Mouse (Mus musculus) midbrain, embryonic 11.5 days (tissue): Measurements from ENCODE around the gene Twsg1. TPM values are rescaled to one million over a fixed set of nuclear protein-coding genes. Genes with fewer than 3 reads are reported as not detected.
"Not testable (repeated sequence)": the region's sequence is repeated elsewhere in the genome, so short reads cannot be mapped to it uniquely, and the experiment has no call there.

Source experiments
- ATAC-seq: fragments of 200-750 bp; cut with Nextera tagmentation; 2 replicates; pipeline ENCODE4 v1.8.0; 2017; ENCODE audit warnings: moderate TSS enrichment, moderate library complexity; ENCODE audit not compliant: low FRiP score
- DNase-seq: peaks from one replicate; pipeline ENCODE4 v3.0.0; 2015; ENCODE audit warnings: low spot score; ENCODE audit errors: missing footprints
- H3K27ac ChIP-seq: fragments of 300-500 bp; sonication (generic); 2 replicates; pipeline ENCODE4 v1.5.1; 2014; ENCODE audit warnings: low read depth, low read length
- H3K27me3 ChIP-seq: fragments of 300-500 bp; sonication (generic); 2 replicates; pipeline ENCODE4 v1.6.1; 2014; ENCODE audit warnings: mild to moderate bottlenecking, low read length, moderate library complexity, mixed read lengths; ENCODE audit not compliant: control insufficient read depth, insufficient read depth
- H3K36me3 ChIP-seq: fragments of 300-500 bp; sonication (generic); 2 replicates; pipeline ENCODE4 v1.6.1; 2014; ENCODE audit warnings: mild to moderate bottlenecking, low read length, moderate library complexity, mixed read lengths; ENCODE audit not compliant: control insufficient read depth, insufficient read depth
- H3K4me1 ChIP-seq: fragments of 300-500 bp; sonication (generic); 2 replicates; pipeline ENCODE4 v1.6.1; 2014; ENCODE audit warnings: low read length; ENCODE audit not compliant: control insufficient read depth, insufficient read depth
- H3K4me2 ChIP-seq: fragments of 300-500 bp; sonication (generic); 2 replicates; pipeline ENCODE4 v1.6.1; 2014; ENCODE audit warnings: mild to moderate bottlenecking, moderate library complexity
- H3K4me3 ChIP-seq: fragments of 300-500 bp; sonication (generic); 2 replicates; pipeline ENCODE4 v1.5.1; 2014; ENCODE audit warnings: low read depth, low read length
- H3K9ac ChIP-seq: fragments of 300-500 bp; sonication (generic); 2 replicates; pipeline ENCODE4 v1.6.1; 2014; ENCODE audit warnings: low read length
- H3K9me3 ChIP-seq: fragments of 300-500 bp; sonication (generic); 2 replicates; pipeline ENCODE4 v1.6.1; 2016; ENCODE audit warnings: low read length; ENCODE audit not compliant: control insufficient read depth
- WGBS: fragments of 180-500 bp; shearing (Covaris S2); extraction: QIAGEN DNeasy Blood & Tissue Kit; methylation state at CpG from one replicate; pipeline ENCODE4 v1.1.7; 2014; 5-methylcytosine and 5-hydroxymethylcytosine counted together
- polyA plus RNA-seq: library from polyadenylated mRNA; unstranded; fragments of >200 nt; fragmentation: Nextera tagmentation; extraction: Ambion mirVana; gene quantifications from 2 replicates; pipeline ENCODE4 v1.2.1, GENCODE M21; 2014

Twsg1 gene
- polyA plus RNA-seq = 105 and 115 TPM in 2 replicates

- H3K4me3 ChIP-seq = peak within 1 kb of the TSS; percentile 92
- peak within 1 kb of the TSS; percentile 60 for H3K4me2 ChIP-seq
- H3K27me3 ChIP-seq = no peaks in the 10 kb centered on the region
- no peaks in the 10 kb centered on the region for H3K9me3 ChIP-seq
- peaks cover 5% of the 10 kb centered on the region; the same call in 1 of the 2 replicates for H3K4me1 ChIP-seq
- peaks cover 5% of the 10 kb centered on the region; the same call in 1 of the 2 replicates for H3K36me3 ChIP-seq
- H3K9ac ChIP-seq = peak within 1 kb of the TSS; percentile 96
- DNase-seq = peak; percentile 98
- peak; percentile 99 for ATAC-seq
- H3K27ac ChIP-seq = peak within 1 kb of the TSS; percentile 79; the same call in 1 of the 2 replicates
- under 1% methylated on average over 81 of the region's 87 CpGs for WGBS
Observed at GRCm38 (mm10) chr17:65950622-65951404, at the start of gene Twsg1. Gene Twsg1, minus strand, starts transcription at chr17:65951226.

GRCm38 (mm10) chr17:65988151-65988820 is 37.3 kb upstream of the Twsg1 start:
- no peak for ATAC-seq
- H3K4me3 ChIP-seq = no peak overlapping the region
- no peaks in the 10 kb centered on the region for H3K36me3 ChIP-seq
- no peak overlapping the region for H3K4me2 ChIP-seq
- H3K9ac ChIP-seq = no peak overlapping the region
- H3K27ac ChIP-seq = no peak overlapping the region
- no peak for DNase-seq
- H3K27me3 ChIP-seq = no peaks in the 10 kb centered on the region
- WGBS = 82% methylated on average over 3 of the region's 3 CpGs
- no peaks in the 10 kb centered on the region for H3K4me1 ChIP-seq
- no peaks in the 10 kb centered on the region for H3K9me3 ChIP-seq

- not testable (repeated sequence) for H3K4me2 ChIP-seq, H3K4me1 ChIP-seq, H3K27me3 ChIP-seq, H3K4me3 ChIP-seq, H3K36me3 ChIP-seq, H3K9me3 ChIP-seq, H3K27ac ChIP-seq, ATAC-seq, H3K9ac ChIP-seq, DNase-seq
Observed at GRCm38 (mm10) chr17:65976720-65977119, 25.7 kb upstream of the Twsg1 start.

GRCm38 (mm10) chr17:65967751-65968150 is 16.7 kb upstream of the Twsg1 start:
- Histone ChIP-seq H3K36me3 (no peaks in the 10 kb centered on the region), H3K27me3 (no peaks in the 10 kb centered on the region), H3K9me3 (no peaks in the 10 kb centered on the region), H3K4me1 (no peaks in the 10 kb centered on the region), H3K27ac (no peak overlapping the region), H3K4me3 (no peak overlapping the region), H3K4me2 (no peak overlapping the region), H3K9ac (no peak overlapping the region)
- no peak for ATAC-seq
- DNase-seq = no peak
- WGBS = 69% methylated on average over 11 of the region's 11 CpGs

GRCm38 (mm10) chr17:65962263-65962662 is 11.2 kb upstream of the Twsg1 start:
- Histone ChIP-seq H3K27ac (no peak overlapping the region), H3K9me3 (no peaks in the 10 kb centered on the region), H3K4me2 (no peak overlapping the region), H3K36me3 (no peaks in the 10 kb centered on the region), H3K9ac (no peak overlapping the region), H3K27me3 (no peaks in the 10 kb centered on the region), H3K4me3 (no peak overlapping the region), H3K4me1 (no peaks in the 10 kb centered on the region)
- ATAC-seq = no peak
- no peak for DNase-seq
- WGBS = 96% methylated on average over 2 of the region's 2 CpGs

GRCm38 (mm10) chr17:65961606-65962136 is 10.6 kb upstream of the Twsg1 start:
- H3K9me3 ChIP-seq = no peaks in the 10 kb centered on the region
- WGBS = 87% methylated on average over 2 of the region's 2 CpGs
- DNase-seq (no peak), ATAC-seq (no peak)
- H3K4me3 ChIP-seq = no peak overlapping the region
- H3K9ac ChIP-seq = no peak overlapping the region
- no peak overlapping the region for H3K27ac ChIP-seq
- H3K4me2 ChIP-seq = no peak overlapping the region
- no peaks in the 10 kb centered on the region for H3K27me3 ChIP-seq
- H3K36me3 ChIP-seq = no peaks in the 10 kb centered on the region
- no peaks in the 10 kb centered on the region for H3K4me1 ChIP-seq

- H3K27me3 ChIP-seq = no peaks in the 10 kb centered on the region
- no peak overlapping the region for H3K4me2 ChIP-seq
- H3K4me3 ChIP-seq = no peak overlapping the region
- DNase-seq = no peak
- ATAC-seq = no peak
- H3K4me1 ChIP-seq = no peaks in the 10 kb centered on the region
- no peak overlapping the region for H3K9ac ChIP-seq
- no peak overlapping the region for H3K27ac ChIP-seq
- H3K36me3 ChIP-seq = no peaks in the 10 kb centered on the region
- H3K9me3 ChIP-seq = no peaks in the 10 kb centered on the region
- WGBS = 82% methylated on average over 3 of the region's 3 CpGs
Observed at GRCm38 (mm10) chr17:65959011-65959410, 8.0 kb upstream of the Twsg1 start.

GRCm38 (mm10) chr17:65958366-65958765 is 7.3 kb upstream of the Twsg1 start:
- no peaks in the 10 kb centered on the region for H3K36me3 ChIP-seq
- H3K4me1 ChIP-seq = no peaks in the 10 kb centered on the region
- 80% methylated on average over 1 of the region's 1 CpGs for WGBS
- no peak overlapping the region for H3K4me3 ChIP-seq
- no peak overlapping the region for H3K27ac ChIP-seq
- DNase-seq (no peak), ATAC-seq (no peak)
- H3K9me3 ChIP-seq = no peaks in the 10 kb centered on the region
- no peaks in the 10 kb centered on the region for H3K27me3 ChIP-seq
- H3K9ac ChIP-seq = no peak overlapping the region
- H3K4me2 ChIP-seq = no peak overlapping the region

- Histone ChIP-seq H3K9me3 (no peaks in the 10 kb centered on the region), H3K4me1 (no peaks in the 10 kb centered on the region), H3K27me3 (no peaks in the 10 kb centered on the region), H3K9ac (no peak overlapping the region), H3K4me2 (no peak overlapping the region), H3K36me3 (no peaks in the 10 kb centered on the region), H3K4me3 (no peak overlapping the region), H3K27ac (no peak overlapping the region)
- DNase-seq (no peak), ATAC-seq (no peak)
- WGBS = 92% methylated on average over 8 of the region's 8 CpGs
Observed at GRCm38 (mm10) chr17:65957782-65958325, 6.8 kb upstream of the Twsg1 start.
